Mouse (Mus musculus) spleen, adult 2 months (tissue): ENCODE results near the gene Lrp4.

Experiments
- CTCF ChIP-seq: fragments of 200-500 bp; IDR thresholded peaks from 2 replicates; pipeline ENCODE4 v1.5.1; 2011; ENCODE audit warnings: mild to moderate bottlenecking, inconsistent platforms; ENCODE audit not compliant: insufficient read depth, insufficient read length, insufficient replicate concordance; ENCODE audit errors: extremely low read depth
- POLR2A ChIP-seq: fragments of 200-500 bp; IDR thresholded peaks from 2 replicates; pipeline ENCODE4 v1.6.1; 2011; ENCODE audit warnings: low read depth, low read length, inconsistent platforms

DNA sequence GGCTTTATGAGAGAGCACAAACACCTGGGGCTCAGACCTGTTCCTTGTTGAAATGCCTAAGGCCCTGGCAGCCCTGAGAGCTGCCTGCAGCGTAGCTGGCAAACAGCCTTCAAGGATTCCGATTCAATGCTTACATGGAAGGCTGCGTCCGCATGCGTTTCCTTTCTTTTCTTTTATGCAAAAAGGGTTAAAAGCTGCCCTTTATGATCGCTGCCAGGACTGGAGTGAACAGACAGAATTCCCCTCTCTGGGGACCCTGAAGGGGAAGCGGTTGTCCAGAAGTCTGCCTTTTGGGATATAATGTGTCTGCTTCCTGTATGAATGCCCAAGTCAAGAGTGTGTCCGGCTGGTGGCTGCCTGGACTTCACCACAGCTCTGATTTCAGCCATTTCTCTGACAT lies 10.3 kb downstream of the Lrp4 start:
- TF ChIP-seq CTCF (no peak), POLR2A (no peak)
